Mouse (Mus musculus) testis, postnatal 10 days (tissue): Measurements from ENCODE around the gene Wapl.

ENCODE experiments used
- DNase-seq: peaks from one replicate; pipeline ENCODE4 v3.0.0; 2021; ENCODE audit warnings: low spot score

The Wapl gene

DNA sequence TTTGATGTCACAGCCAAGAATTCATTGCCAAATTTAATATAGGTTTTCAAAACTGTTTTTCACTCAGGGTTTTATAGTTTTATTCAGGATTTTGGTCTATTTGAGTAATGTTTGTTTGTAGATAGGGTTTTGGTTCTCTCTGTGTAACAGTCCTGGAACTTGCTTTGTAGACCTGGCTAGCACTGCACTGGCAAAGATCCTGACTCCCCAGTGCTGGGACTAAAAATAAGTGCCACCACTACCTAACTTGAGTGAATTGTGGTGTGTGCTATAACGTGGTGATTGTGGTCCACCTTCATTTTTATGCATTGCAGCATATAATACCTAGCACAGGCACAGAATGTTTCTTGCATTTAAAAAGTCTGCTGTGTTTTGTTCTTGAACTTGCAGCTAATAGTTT lies 23.6 kb downstream of the Wapl start:
- DNase-seq, result no peak

DNA sequence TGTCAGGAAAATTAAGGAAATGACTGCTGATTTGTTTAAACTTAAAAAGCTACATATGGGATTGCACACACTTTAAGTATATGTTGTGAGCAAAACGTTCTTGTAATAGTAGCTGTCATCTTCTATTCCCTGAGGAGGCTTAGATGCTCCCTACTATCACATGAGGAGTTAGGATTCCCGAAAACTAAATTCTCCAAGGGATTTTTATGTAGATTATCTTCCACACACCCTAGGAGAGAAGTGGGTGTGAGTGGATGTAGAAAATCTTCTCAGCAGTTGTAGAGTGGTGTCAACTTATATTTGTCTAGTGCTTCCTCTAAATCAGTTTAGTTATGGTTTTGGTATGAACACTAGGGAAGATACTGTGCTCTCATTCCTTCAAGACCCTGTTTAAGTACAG lies 36.5 kb downstream of the Wapl start:
- no peak for DNase-seq

DNA sequence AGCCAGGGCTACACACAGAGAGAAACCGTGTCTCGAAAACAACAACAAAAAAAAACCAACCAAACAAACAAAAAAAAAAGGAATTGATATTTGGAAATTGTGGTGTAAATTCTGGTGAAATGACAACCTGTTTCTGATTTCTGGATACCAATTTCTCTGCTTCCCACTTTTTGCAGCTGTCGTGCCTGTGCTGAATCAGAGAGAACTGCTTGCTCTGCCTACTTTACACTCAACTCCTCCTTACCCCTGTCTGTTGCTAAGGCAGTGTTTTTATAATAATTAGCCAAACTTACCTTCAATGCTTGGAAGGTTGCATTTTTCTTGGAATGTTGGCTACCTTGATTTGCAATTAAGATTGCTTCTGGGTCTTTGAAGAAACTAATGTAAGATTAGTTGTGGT lies 38.3 kb downstream of the Wapl start:
- no peak for DNase-seq

DNA sequence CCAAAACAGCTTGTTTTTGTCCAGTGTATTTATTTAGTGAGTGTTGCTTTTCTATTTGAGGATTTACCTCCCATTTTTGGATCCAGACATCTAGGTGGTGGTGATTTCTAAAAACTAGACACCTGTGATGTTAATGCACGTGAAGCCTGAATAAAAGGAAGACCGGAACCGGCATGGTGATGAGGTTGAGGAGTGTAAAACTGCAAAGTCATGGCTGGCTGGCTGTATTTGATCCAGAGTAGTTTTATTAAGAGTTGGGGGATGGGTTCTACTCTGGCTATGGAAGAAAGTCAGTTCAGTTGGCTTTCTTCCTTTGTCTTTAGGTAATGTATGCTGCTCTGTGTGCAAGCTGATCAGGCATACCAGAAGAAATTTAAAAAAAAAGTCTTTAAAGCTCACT lies 39.1 kb downstream of the Wapl start:
- no peak for DNase-seq

DNA sequence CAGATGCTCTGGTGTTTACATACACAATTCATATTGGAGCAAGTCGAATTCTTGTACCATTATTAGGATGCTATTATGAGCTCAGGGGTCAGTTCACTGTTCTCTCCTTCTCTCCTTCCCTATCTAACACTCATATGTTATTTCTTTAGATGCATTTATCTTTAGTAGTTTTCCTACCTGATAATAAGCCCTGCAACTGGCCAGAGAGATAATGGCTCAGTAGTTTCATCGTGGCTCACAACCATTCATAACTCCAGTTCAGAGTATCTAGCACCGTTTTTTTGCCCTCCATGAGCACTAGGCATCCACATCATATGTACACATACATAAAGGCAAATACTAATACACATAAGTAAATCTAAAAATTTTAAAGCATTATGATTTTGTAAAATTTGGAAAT lies 44.4 kb downstream of the Wapl start:
- no peak for DNase-seq

DNA sequence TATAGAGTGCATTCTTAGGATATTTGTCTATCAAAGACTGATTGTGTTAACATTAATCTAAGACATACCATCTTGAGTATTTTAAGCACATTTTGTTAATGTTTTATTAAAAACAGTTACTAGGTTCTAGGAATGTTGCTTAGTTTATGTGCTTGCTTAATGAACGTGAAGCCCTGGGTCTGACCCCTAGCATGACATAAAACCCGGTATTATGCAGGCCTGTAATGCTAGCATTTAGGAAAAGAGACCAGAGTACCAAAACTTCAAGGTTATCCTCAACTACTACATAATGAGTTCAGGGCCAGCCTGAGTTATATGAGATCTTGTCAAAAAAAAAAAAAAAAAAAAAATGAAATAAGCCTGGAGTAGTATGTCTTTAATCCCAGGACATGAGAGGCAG lies 54.0 kb downstream of the Wapl start:
- DNase-seq, result no peak

DNA sequence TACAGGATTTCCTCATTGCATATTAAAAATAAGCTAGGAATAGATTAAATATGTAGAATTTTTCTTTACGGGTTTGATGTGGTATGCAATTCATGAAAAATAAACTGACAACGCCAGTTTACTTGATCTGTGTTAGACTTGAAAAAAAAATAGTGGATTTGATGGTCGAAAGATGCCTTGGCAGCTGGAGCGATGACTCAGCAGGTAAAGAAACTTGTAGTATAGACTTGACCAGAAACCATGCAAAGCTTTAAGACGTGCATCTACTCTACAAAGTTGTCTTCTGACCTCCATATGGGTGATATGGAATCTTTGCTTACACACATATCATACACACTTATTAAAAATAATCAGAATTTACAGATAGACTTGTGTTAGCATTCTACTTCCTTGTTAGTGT lies 61.7 kb downstream of the Wapl start:
- DNase-seq, result no peak

DNA sequence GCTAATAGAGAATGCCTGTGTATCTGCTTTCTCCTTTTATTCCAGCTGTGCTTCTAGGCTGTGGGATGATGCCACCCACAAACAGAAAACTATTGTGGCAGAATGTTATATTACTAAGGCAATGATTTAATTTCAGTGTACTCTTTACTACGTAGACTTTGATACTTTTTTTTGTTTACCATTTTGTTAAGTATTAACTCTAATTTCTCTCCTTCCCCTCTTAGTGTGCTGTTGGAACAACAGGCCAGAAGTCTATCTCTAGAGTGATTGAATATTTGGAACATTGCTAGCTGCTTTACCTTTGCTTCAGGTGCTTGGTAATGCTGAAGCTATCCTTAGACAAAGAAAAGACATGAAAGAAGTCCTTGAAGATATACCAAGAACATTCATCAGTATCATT lies 71.7 kb downstream of the Wapl start:
- no peak for DNase-seq

DNA sequence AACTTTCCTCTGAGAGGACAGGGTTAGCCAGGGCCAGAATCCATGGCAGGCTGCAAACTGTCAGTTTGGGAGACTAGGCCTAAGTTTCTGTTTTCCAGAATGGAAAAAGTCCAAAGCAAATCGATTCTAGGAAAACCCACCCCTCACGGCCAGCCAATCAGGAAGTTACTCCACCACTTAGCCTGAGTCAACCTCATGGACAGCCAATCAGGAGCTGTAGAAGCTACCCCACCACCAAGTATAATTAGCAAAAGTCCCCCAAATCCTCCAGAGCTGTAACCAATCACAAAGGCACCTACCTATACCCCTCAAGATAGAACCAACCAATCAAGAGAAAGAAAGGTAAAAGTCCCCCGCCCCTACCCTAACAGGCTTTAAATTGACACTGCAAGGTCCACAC lies 82.0 kb downstream of the Wapl start:
- DNase-seq, result no peak

DNA sequence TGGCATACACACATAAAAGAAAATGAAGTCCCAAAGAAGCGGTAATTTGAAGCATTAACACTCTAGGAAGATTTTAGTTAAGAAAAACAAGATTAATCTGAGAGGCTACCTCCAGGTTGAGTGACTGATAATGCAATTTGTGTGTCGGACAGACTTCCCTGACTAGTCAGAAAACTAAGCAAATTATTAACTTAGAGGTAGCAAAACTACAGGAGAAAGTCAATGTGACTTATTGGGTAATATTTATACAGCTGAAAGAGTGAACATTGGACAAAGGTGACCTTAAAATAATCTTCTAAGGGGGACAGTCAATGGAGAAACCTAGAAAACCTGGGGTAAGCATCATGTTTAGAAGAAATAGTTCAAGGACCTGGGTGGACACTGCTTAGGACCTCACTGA lies 86.2 kb downstream of the Wapl start:
- DNase-seq, result no peak

DNA sequence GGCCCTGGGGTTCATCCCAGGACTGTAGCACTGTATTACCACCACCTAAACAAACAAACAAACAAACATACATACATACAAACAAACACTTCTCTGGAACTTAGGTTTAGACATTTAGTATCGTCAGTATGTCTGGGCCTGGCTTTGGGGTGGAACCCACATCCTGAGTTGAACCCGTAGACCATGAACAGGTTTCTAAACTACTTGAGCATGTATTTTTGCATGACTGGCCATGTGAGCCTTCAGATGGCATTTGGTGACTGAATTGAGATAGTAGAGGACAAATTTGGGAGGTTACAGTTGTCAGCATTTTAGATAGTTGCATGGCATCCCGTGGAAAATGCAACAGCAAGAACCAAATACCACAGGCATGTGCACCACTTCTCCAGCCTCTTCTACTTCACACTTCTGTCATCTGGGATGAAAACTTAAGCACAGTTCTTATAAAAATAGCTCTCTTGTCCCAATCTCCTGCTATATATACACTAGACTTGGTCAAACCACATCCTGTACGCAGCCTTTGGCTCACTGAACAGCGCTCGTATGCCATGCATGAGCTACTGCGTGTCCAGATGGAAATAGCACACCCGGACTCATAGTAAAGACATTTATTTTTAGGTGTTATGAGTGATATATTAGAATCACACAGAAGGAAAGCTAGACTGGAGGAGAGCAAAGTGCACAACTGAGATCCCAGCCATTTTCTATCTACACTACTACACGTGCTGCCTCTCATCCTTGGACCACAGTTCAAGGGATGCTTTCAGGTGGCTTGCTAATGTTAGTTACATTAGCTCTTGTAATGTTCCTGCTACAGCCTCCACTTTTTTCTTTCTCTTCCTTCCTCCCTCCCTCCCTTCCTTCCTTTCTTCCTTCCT lies 87.6 kb downstream of the Wapl start:
- no peak for DNase-seq

DNA sequence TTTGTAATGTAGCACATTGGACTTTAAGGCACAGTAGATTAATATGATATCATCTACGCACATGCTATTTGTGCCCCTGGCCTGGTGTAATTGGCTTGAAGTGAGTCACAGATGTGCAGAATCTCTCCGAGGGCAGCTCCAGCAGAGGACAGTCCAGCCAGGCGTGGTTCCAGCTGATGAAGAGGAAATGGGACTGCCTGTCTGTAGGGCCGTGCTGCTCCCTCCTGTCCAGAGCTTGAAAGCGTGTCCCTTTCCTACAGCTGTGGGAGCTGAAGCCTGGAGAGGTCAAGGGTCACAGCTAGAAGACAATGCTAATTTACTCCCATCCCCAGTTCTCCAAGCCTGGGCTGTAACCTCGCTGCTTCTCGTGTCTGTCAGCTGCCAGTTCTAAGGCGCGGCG lies 89.0 kb downstream of the Wapl start:
- DNase-seq, result no peak

DNA sequence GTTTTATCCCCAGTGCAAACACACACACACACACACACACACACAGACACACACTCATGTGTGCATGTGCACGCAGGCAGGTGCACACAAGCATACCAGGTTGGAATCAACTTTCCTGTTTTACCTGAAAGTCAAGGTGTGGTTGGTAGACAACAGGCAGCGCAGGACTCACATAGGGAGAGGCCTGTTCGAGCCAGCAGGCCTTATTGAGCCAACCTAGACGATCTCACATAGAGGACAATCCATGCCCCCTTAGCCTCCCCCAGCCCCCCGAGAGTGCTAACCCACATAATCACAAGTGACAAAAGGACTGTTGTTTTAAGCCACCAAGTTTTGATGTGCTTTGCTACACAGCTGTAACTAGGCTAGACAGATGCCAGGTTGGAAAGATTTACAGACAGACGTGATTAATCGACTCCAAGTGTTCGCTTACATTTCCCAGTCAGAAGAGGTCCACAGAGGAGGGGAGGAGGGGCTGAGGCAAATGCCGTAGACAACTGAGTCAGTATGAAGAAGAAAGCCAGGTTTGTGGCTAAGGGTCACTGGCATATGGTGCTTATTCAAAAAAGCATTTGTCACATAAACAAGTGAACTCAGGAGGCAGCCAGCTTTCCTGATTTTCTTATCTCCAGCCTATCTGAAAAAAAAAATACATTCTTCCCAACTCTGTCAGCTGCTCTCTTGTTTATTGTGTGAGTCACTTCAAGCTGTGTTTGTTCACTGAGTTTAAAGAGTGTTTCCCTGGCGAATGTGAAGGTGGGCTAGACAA lies 90.2 kb downstream of the Wapl start:
- DNase-seq, result no peak

DNA sequence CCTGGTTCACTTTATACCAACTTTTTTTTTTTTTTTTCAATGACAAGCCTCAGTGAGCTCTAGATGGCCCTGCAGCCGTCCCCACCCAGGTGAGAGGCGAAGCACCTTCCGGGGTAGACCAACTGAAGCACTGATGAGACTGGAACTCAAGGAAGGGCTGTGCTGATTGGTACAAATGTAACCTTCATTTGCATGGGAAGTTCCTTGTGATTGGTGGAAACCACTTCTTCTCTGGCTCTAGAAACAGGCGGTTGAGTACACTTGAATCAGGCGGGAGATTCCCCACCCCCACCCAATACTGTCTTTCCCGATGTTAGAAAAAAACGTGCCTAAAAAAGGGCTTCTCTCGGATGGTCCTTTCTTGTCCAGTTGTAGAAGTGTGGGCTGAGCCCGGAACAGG lies 91.2 kb downstream of the Wapl start:
- no peak for DNase-seq

DNA sequence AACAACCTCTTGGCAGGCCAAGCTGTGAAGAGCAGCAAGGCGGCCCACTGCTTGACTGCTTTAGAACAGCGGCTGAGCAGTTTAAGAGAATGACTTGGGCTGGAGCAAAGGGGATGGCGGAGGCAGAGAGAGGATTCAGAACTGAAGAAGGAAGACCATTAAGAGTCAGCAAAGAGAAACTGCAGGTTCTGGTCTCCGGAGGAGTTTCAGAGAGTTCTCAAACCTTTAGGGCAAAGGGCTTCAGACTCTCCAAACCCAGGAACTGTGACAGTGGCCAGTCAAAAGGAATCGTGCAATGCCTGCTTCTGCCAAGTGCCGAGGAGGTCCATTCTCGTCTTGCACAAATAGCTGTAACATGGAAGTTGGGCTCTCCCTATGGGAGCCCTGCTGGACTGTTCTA lies 91.7 kb downstream of the Wapl start:
- no peak for DNase-seq

DNA sequence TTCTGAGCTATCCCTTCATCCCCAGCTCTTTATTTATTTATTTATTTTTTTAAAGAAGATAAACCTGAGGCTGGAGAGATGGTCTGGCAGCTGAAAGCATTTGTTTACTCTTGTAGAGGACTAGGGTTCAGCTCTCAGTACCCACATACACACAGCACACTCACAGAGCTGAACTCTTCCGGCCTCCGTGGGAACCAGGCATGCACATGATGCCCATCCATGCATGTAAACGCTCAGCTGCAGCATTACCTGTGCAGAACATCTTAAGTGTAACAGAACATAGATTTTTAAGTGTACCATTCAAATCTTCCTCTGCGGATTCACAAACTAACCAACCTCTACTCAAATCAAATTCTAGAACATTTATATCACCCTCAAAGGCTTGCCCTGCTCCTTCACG lies 92.5 kb downstream of the Wapl start:
- no peak for DNase-seq

DNA sequence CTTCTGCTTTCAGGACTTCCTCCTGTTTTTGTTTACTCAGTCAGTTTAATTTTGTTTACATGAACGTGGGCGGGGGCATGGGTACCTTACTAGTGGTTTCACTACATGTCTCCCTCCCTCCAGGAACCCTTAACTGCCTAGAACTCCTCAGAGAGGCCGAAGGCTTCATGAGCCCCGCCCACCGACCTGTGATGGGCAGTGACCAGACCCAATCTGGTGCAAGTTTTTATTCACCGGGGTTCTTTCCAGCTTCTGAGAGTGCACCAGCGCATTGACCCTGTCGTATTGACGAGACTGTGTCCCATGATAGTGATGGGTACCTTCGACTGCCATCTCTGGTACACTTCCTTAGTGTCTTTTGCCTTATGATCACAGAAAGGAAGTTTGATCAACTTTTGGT lies 94.6 kb downstream of the Wapl start:
- peak; percentile 83 for DNase-seq

DNA sequence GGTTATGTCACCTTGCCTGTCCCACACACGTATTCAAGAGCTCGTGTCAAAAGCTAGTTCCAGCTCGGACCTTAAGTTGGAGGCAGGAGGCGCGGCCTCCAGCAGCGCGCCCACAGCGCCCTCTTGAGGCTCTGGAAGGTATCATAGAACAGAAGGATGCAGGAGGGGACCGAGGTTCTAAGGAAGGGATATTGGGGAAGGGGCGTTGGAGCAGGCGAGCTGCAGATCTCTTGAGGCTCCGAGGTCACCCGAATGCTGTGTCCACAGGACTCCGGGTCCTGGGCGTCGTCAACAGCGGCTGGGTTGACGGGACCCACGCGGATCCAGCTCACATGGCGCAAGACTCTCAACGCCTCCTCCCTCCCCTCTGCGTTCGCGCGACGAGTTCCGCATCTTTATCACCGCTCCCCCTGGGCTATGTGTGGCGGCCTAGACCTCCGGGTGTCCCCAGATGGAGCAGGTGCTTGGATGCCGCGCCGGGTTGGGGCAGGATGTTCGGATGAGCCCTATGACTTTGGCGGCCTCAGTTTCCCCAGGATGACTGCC lies 95.4 kb downstream of the Wapl start:
- peak; percentile 83 for DNase-seq

DNA sequence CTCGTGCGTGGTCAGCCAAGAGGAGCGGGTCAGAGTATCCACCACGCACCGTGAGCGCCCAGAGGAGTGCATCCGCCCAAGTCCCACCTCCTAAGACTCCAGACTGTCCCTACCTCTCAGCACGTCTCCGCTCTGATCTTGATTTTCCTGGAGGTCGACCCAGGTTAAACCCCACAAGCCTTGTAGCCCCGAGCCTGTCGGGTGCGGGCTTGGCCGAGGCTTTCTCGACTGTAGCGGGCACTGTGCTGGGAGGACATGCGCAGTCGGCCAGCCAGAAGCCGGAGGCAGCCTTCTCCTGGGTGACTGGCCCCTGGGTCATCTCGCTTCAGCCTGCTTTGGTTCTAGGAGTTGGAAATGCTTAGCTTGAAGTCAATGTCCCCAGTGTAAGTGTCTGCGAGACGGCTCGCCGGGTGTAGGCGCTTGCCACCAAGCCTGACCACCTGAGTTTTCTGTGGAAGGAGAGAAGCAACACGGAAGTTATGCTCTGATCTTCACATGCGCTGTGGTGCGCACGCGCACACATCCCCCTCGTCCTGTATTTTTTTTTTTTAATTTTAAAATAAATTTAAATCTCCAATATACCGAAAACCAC lies 95.9 kb downstream of the Wapl start:
- peak; percentile 56 for DNase-seq

DNA sequence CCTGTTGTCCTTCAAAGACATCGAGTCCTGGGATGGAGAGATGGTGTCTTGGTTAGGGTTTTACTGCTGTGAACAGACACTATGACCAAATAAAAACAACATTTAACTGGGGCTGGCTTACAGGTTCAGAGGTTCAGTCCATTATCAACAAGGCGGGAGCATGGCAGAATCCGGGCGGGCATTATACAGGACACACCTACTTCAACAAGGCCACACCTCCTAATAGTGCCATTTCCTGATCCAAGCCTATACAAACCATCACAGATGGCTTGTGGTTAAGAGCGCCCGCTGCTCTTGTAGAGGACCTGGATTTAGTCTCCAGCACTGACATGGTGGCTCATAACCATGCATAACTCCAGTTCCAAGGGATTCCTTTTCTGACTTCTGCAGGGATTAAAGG lies 96.7 kb downstream of the Wapl start:
- DNase-seq, result no peak

DNA sequence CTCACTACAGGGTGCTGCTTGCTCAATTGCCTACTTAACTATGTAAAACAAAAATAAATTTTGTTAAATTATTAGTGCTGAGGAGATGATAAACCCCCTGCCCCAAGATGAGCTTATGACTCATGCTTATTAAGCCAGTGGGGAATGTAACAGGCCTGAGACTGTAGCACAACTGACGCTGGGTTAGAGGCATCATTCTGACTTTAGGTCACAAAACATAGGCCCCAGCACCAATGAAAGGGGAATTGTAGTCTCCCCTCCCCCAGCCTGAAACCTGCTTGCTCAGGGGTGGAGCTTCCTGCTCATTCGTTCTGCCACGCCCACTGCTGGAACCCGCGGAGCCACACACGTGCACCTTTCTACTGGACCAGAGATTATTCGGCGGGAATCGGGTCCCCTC lies 97.9 kb downstream of the Wapl start:
- DNase-seq, result no peak

DNA sequence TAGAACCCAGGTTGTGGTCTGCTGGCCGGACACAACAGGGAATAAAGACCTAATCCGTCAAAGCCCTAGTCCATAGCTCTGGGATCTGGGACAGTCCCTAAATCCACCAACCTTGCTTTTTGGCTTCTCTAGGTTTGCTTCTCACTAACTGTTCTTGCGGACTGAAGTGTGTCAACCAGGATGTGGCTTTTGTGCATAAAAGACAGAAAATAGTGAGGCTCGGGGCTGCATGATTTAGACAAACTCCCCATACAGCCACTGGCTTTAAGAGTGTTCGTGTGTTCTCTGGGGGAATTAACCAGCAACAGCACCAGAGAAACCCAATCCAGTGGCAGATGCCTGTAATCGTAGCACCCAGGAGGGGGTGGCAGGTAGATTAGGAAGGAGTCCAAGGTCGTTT lies 98.4 kb downstream of the Wapl start:
- DNase-seq, result no peak

DNA sequence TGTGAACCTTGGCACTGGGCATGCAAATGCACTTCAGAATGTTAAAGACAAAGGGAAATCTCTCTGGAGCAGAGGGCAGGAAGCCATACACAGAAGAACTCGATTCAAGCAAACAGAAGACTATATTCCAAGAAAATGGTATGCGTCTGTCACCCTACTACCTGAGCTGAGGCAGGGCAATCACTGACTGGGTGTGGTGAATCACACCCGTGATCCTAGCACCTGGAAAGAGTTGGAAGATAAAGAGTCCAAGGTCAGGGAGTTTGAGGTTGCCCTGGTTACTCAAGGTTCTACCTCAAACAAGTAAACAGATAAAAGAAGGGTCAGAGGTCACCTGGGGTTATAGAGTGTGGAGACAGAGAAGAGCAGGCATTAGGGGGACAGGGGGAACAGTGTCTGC lies 100.0 kb downstream of the Wapl start:
- DNase-seq, result no peak
